Mouse (Mus musculus) layer of hippocampus, adult 18-20 months (tissue): Measurements from ENCODE around the gene Bach1. TPM values are rescaled to one million over a fixed set of nuclear protein-coding genes. Genes with fewer than 3 reads are reported as not detected.
A peak's percentile ranks its signal among the peaks of the same experiment; 100 is the strongest.

Experiments used
- DNase-seq, 2 experiments: peaks; one replicate each; pipeline ENCODE4 v3.0.0; 2022; ENCODE audit warnings: low spot score in 2 of 2
- long read RNA-seq: library from polyadenylated mRNA; stranded (forward); transcript quantifications from one replicate; pipeline ENCODE4 v2.0.0, GENCODE M21; 2021
- total RNA-seq, 2 experiments: library from RNA; stranded (reverse); gene quantifications; 2 replicates each; pipeline ENCODE4 v1.2.3; 2021

Bach1 gene
- 10 to 100 TPM; 11.8 to 12.2 TPM for total RNA-seq
- long read RNA-seq, partial matches to known transcripts: 0 of 2 reads
- long read RNA-seq, other reads (novel, unspliced or antisense): 2 of 2 reads

GRCm38 (mm10) chr16:87698692-87699305, at the start of gene Bach1:
TSS of gene Bach1 (plus strand) at chr16:87698945.
- DNase-seq: peak; percentile 80 to 92

GRCm38 (mm10) chr16:87652344-87652743, 46.4 kb upstream of the Bach1 start:
- no peak for DNase-seq

GRCm38 (mm10) chr16:87652924-87653323, 45.8 kb upstream of the Bach1 start:
- no peak for DNase-seq

- no peak for DNase-seq
These were observed 44.6 kb upstream of the Bach1 start for GRCm38 (mm10) chr16:87654016-87654575.

DNA sequence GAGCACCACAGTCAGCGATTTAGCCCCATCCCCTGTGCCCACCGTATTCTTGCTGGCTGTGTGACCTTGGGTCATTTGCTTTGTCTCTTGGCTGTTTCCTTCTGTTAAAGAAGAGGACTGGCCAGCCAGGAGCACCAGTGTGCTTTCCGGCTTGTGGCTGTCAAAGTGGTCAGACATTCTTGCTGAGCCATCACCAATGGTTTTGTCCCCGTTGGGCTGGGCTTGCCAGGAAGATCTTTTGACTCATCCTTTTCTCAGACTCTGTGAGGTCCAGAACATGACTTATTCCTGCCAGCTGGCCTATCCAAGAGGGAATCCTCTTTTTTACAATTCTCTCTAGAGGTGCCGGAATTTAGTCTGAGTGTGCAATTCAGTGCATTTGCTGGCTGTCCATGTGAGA, 43.7 kb upstream of the Bach1 start:
- DNase-seq: no peak

GRCm38 (mm10) chr16:87655579-87655978, 43.2 kb upstream of the Bach1 start:
- DNase-seq: no peak

DNA sequence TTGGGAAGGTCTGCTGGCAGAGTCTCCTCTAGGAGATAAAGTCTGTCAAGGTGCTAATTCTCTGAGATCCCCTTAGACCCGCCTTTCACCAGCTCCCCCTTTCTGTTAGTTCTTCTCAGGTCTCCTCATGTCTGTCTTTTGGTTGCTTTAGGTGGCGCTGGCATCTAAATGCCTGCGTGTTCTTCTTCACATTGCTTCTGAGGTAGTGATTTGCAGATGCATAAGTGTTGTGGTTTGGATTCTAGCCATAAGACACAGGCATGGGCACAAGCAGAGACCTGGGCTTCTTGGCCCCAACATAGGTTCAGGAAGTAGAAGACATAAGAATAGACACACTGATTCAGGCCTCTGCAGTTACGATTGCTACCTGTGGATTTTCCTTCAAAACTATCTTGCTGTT, 42.0 kb upstream of the Bach1 start:
- no peak for DNase-seq

DNA sequence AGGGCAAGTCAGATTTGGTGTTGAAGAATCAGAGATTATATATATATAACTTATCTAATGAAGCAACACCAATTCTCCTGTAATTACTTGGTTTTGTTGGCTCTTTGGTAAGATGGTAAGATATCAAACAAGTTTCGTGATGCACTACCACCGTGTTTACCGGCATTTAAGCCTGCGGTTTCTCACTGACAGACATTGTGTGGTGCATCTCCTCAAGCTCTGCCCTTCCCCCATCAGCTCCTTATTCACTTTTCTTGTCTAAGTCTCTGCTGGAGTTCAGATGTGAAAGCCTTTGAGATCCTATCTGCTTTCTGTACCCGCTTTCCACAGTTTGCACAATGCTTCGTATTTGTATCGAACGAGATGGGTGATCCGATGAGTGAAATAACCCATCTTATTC, 41.5 kb upstream of the Bach1 start:
- DNase-seq: no peak

DNA sequence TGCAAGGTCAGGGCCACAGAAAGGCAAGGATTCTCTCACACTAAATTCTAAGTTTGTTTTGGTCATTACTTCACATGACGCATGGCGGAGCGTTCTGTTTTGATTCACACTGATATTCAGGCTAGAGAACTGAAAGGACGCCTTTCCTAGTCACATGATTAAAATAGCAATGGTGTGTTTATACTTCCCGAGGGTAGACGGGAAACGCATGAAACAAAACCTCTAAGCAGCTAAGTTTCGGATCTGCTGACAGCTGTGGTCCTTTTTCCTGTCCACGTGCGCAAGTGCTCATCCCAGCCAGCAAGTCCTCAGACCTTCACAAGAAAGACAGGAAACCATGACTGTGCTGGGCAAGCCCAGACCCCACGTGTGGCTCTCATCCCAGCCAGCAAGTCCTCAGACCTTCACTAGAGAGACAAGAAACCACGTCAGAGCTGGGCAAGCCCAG, 37.7 kb upstream of the Bach1 start:
- no peak for DNase-seq

GRCm38 (mm10) chr16:87661636-87662035, 37.1 kb upstream of the Bach1 start:
- DNase-seq: no peak

GRCm38 (mm10) chr16:87662528-87662927, 36.2 kb upstream of the Bach1 start:
- no peak for DNase-seq

- no peak for DNase-seq
These were observed 34.9 kb upstream of the Bach1 start for GRCm38 (mm10) chr16:87663890-87664289.

DNA sequence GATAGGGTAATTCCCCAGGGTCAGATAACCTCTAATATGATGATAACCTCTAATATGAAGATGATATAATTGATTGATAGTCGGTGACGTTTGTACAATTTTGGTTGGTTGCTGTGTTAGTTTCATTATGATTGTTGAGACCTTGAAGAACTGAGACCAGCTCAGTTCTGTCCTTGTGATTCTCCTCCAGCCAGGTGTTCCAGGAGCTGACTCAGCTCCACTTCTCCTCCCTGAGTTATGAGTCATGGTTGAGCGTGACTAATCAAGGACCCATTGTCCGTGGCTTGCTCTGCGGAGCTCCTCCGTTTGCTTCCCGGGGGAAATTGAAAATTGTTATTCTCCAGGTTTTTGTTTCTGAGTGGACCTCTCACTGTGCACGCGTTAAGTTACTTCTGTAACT, 33.5 kb upstream of the Bach1 start:
- DNase-seq: no peak

- no peak for DNase-seq
These were observed 32.8 kb upstream of the Bach1 start for GRCm38 (mm10) chr16:87665752-87666619.

GRCm38 (mm10) chr16:87666620-87667004, 32.1 kb upstream of the Bach1 start:
- no peak for DNase-seq

- DNase-seq: no peak
These were observed 30.7 kb upstream of the Bach1 start for GRCm38 (mm10) chr16:87668002-87668401.

DNA sequence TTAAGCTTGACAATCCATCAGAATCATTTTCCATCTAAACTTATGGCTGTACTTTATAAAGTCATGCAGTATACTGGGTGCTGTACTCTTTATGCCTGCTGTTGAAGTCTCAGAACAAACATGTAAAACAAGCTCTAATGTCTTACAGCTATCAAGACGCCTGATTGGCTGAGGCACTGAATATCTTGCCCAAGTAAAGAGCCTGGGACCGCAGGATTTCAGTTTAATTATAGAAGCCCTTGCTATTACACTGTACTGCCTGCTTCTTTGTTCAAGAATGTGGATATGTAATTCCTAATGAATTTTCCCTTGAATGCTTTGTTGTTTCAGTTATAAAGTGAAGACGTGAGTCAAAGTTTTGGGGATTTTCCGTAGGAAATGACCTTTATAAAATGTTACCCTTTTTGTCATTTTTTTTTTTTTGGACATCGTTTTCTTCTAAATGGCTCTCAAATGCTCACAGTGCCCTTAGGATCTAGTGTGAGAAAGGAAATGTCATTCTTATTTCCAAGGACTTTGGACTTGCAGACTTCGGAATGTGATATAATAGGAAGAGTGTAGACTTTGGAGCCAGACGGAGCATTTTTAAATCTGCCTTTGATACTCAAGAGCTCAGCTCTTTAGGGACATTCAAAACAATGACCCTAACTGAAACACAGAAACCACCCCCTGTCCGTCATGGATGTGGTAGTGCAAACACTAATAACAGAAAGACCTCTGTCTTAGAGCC, 28.5 kb upstream of the Bach1 start:
- DNase-seq: no peak

- no peak for DNase-seq
These were observed 28.0 kb upstream of the Bach1 start for GRCm38 (mm10) chr16:87670821-87671165.

- no peak for DNase-seq
These were observed 27.4 kb upstream of the Bach1 start for GRCm38 (mm10) chr16:87671336-87671735.

DNA sequence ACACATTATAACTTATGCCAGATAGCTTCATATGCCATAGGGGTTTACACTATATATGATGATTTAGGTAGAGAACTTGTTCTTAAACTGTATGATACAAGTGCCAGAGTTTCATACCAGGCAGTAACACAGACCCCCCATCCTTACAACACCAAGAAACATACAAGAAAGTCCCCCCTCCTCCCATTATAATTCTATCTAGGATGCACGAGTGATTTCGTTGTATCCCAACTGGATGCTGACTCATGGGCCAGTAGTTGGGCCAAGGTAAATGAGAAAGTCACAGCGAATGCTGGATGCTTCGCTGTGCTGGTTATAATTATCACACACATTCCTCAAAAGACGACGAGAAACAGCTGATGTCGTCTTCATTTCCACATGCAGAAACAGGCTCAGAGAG, 25.6 kb upstream of the Bach1 start:
- no peak for DNase-seq

DNA sequence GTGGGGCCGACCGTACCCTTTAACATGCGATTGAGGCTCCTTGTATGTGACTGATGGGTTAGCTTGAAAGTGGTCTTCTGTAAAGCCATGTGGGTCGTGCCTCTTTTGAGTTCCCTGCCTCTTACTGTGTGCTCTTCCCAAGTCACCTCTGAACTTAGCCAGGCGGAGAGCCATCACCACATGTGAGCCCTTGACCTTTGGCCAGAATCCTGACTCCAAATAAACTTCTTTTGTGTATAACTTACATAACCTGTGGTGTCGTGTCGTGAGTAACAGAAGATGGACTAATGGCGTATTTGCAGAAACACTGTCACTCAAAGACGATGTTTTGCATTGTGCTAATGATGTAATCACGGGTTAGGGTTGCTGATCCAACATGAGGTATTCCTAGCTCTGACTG, 22.6 kb upstream of the Bach1 start:
- DNase-seq: no peak

- DNase-seq: no peak
These were observed 20.1 kb upstream of the Bach1 start for GRCm38 (mm10) chr16:87678667-87679066.
